Mouse (Mus musculus) kidney, postnatal 36 days (tissue): ENCODE measurements around the gene Duox1.
"Not testable (repeated sequence)": the region's sequence is repeated elsewhere in the genome, so short reads cannot be mapped to it uniquely, and the experiment has no call there.

Experiments used
- DNase-seq, 2 experiments: peaks; one replicate each; pipeline ENCODE4 v3.0.0; 2021 to 2022; ENCODE audit warnings: mixed read lengths in 2 of 2

Gene Duox1

DNA sequence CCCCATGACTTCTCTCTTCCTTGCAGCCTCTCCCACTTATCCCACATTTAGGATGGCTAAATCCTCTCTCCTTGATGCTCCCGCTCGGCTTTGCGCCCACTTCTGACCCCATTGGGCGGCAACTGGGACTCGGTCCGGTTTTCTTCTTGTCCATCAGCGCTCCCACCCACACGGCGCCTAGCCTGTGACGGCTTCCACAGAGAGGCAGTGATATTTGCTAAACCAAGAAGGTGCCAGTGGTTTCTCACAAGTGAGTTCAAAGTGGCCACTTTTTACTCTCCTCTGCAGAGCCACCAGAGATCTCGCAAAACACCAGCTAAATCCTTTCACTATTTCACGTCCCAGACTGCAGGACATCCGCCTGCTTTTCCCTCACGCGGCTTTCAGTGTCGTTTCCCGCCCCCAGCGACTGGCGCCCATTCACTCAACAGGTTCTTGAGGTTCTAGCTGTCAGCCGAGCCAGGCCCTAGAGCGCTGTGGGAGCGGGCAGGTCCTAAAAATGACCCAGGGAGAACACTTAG, 60.6 kb downstream of the Duox1 start:
- peak; percentile 42 to 71 for DNase-seq

DNA sequence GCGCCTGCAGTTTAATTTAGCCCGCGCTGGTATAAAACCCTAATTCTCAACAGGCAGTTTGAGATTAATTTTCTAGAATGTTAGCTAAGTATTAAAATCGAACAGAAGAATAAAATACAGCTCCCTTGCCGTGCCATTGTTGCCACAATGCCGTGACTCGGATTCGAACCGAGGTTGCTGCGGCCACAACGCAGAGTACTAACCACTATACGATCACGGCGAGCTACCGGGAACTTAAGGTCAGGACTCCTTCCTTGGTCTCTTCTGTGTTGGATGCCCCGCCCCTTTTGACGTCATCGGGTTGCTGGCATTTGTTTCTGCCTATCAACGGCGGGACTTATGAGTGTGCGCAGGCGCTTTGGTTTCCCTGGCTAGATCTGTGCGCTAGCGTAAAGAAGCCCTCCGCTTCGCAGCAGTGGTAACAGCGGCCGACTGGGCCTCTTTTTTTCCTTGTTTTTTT, 61.8 kb downstream of the Duox1 start:
- DNase-seq = peak; percentile 97

DNA sequence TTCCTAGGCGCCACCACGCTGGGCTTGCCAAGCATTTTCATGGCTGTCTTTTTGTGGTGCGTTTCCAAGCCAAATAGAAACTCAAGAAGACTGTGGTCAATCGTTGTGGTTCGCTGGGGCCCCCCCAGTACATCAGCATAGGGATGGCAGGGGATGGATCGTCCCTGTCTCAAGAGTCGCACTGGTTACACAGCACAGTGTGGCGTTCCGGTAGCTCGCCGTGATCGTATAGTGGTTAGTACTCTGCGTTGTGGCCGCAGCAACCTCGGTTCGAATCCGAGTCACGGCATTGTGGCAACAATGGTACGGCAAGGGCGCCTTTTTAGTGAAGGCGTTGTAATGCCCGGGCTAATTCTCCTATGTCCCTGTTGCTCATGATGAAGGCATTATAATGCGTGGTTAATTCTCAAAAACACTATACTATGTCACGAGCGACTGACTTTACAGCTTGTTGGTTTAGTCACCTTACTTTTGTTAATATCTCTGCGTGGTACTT, 62.3 kb downstream of the Duox1 start:
- DNase-seq = peak; percentile 78 to 79

DNA sequence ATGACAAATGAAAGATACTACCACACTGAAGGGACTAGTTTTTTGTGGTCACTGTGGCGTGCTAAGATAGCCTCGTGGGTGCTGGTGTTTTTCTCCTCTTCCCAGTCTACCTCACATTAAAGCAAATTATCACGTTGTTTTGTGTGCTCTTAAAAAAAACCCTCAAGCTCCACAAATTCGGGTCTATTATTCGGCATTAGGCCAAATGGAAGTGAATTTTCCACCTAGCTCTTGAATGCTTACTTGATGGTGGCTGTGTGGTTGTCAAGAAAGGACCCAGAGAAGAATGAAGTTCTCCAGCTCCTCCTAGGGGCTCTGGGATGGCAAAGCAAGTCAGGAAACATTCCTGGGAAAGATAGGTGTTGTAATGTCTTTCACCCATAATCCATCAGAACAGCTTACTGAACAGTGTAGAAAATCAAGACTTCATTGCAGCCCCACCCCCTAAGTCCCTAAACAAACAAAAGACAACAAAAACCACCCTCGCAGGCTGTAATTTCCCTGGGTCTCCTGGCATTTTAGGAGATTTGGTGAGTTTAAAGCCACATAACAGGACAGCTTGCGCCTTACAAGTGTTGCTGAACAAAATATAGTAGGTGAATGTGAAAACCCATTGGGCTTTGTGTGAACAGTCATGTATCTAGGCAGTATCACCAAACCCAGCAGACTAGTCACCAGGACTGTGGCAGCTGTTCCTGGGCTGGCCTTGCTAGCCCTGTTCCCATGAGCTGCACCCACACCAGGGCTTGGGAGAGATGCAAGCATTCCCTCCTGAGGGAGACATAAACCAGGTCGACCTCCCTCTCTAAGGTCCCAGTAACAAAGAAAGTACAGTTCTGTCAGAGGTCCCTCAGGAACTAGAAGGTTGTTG, 63.2 kb downstream of the Duox1 start:
- peak; percentile 57 to 70 for DNase-seq

DNA sequence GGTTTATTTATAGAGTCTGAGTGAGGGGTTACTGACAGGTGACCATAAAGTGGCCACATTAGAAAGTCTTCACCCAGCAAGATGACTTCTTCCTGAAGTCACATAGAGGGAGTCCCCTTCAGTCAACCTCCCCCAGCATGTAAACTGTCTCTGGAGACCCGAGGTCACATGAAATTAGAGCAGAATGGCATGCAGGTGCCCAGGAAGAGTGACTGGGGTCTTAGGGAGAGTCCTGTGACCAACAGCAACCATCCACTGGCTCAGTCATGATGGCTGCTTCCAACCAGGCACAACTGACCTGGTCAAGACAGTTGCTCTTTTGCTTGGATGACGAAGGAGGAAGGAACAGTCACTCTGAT, 63.8 kb downstream of the Duox1 start:
- no peak for DNase-seq

DNA sequence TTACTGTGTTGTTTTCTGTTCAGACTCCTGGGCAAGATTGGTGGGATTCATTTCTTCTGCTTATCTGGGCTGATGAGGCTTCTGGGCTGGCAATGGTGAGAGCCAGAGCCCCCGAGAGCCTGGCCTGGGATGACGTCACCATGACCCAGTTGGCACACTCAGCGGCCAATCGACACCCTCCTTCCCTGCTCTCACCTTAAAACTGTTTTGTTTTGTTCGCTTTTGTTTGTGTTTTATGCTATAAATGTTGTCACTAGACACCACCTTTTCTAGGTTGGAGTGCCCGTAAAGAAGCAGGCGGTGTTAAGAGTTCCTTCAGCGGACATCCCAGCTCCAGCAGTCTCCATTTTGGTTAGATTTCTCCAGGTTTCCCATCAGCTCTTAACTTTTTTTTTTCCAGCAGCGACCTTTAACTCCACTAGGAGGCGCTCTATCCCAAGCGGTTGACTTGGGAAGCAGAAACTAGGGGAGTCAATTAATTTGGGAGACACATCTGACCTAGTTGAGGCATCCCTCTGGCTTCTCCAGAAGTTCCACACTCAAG, 65.4 kb downstream of the Duox1 start:
- DNase-seq = peak; percentile 57 to 74

DNA sequence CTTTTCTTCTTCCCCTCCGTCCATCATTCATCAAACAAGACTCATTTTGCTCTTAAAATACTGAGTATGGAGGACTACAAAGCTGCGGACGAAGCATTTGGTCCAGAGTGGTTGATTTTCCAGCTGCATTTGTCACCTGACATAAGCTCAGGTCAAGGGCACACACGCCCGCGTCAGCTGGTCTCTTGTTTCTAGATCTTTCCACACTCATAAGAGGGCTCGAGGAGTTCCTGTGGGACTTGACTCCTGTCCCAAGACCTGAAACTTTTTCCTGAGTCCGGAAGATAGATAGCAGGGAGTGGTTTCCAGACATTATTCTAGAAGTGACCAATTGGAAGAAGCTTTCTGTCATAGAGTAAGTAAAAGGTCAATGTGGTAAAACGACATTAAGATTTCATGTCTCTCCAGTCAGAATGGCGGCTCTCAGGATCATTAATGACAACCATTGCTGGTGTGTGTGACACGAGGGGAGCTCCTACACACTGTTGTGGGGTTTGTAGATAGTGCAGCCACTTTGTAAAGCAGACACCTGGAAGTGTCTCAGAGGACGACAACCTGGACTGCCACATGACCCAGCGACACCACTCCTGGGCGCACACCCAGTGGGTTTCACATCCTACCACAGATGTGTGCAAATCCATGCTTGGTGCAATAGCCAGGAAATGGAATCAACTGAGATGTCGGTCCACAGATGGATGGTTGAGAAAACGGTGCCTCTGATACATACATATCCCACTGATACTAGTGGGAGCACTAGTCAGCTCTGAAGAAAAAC, 66.0 kb downstream of the Duox1 start:
- peak; percentile 45 to 70 for DNase-seq

DNA sequence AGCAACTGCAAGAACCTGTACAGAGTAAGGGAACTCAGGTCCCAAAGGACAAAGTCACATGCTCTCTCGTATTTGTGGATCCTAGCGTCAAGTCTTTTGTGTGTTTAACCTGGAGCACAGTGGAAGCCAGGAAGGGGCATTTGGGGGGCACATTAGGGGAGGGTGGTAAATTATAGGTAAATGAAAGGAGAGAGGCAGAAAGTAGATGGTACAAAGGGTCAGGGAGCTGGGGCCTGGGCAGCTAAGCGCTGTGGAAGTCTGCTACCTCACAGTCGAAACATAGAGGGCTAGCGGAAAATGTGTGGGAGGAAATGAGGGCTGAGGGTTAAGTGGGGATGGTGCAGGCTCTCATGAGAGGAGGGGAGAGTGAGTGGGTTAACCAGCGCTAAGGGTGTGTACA, 66.6 kb downstream of the Duox1 start:
- no peak for DNase-seq

DNA sequence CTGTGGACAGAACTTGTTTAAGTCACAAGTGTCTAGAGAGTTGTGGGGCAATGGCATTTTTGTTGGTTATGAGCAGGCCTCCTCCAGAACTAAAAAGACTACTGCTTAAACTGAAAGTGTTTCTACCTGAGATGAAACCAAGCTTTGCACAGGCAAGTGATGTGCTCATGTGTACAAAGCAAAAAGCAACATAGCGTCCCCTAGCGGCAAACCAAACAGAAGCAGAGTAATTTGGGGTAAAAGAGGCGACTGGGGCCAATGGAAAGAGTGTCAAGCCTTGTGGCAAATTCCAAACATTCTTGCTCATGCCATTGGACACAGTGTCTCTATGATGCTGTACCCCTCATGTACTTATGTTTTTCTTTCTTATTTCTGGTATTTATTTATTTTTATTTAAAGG, 69.6 kb downstream of the Duox1 start:
- DNase-seq = no peak

DNA sequence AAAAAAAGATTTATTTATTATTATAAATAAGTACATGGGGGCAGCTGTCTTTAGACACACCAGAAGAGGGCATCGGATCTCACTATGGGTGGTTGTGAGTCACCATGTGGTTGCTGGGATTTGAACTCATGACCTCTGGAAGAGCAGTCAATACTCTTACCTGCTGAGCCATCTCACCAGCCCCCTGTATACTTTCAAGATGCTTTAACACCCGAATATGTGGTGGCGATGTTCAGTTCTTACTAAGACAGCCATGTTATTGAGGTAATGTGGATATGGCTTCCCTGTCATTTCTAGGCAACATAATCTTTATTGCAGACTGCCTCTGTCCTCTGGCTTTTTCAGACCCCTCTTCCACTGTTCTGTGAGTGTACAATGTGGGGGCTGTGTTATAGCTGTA, 71.7 kb downstream of the Duox1 start:
- not testable (repeated sequence) for DNase-seq

DNA sequence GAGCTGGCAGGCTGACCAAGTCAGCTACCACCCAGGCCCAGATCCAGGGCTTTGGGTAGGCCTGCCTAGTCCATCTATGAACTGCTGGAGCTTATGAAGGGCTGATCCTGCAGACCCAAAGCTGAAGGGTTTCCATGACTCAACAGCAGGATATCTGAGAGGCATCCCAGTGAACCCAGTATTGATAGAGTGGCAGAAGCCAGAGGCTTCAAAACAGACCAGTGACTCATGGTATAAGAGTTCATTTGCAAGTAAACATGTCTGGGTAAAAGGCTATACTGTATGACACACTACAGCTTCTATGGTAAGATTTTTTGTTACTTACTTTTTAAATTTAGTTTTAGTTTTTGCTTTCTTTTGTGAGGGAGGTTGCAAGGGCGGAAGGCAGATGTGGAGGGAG, 80.7 kb downstream of the Duox1 start:
- no peak for DNase-seq
